Mouse (Mus musculus) natural killer cell, adult 2 months (primary cell): ENCODE data around the gene Lrg1.
"Not testable (repeated sequence)": the region's sequence is repeated elsewhere in the genome, so short reads cannot be mapped to it uniquely, and the experiment has no call there.

Source experiments
- DNase-seq, 2 experiments: peaks; one replicate each; pipeline ENCODE4 v3.0.0; 2022; ENCODE audit warnings: low spot score in 2 of 2

The Lrg1 gene

GRCm38 (mm10) chr17:56109219-56110051 is 12.4 kb downstream of the Lrg1 start, which contains the start of gene Plin4:
TSS of gene Plin4 (minus strand) at chr17:56109803.
- DNase-seq, result no peak

- no peak for DNase-seq
These were observed 13.3 kb downstream of the Lrg1 start for GRCm38 (mm10) chr17:56108334-56109044.

GRCm38 (mm10) chr17:56107736-56108135 is 14.1 kb downstream of the Lrg1 start:
- DNase-seq, result no peak

- DNase-seq, result no peak
These were observed 14.8 kb downstream of the Lrg1 start for GRCm38 (mm10) chr17:56106981-56107380.

- DNase-seq, result not testable (repeated sequence)
These were observed 15.4 kb downstream of the Lrg1 start for GRCm38 (mm10) chr17:56106436-56106835.

DNA sequence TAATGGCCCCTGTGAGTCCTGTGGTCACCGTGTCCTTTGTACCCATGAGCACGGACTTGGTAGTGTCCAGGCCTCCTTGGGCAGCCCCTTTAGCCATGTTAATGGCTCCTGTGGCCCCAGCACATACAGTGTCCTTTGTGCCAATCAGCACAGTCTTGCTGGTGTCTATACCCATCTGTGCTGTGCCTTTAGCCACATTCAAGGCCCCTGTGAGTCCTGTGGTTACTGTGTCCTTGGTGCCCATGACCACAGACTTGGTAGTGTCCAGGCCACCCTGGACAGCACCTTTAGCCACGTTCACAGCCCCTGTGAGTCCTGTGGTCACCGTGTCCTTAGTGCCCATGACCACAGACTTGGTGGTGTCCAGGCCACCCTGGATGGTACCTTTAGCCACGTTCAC is 17.0 kb downstream of the Lrg1 start:
- DNase-seq, result not testable (repeated sequence)

DNA sequence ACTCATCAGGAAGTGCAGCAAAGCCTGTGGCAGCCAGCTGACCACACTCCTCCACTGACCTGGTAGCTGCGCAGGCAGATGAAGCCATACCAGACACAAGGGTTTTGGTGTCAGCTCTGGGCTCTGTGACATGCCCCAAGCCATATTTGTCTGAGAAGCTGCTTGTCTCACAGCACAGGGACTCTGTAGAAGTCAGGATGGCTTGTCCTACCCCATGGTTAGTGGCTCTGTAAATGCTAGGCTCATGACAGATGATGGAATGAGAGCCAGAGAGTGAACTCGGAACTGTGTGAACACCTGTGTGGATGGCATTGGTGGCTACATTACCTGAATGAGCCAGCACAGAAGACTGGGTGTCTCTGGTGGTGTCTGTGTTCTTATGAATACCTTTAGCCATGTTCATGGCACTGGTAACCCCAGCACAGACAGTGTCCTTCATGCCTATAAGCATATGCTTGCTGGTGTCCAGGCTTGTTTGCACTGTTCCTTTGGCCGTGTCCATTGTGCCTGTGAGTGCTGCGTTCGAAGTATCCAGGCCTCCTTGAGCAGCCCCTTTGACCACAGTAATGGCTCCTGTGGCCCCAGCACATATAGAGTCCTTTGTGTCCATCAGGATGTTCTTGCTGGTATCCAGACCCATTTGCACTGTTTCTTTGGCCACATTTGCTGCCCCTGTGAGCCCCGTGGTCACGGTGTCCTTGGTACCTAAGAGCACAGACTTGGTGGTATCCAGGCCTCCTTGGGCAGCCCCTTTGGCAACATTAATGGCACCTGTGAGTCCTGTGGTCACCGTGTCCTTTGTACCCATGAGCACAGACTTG is 18.1 kb downstream of the Lrg1 start:
- DNase-seq, result no peak

GRCm38 (mm10) chr17:56102927-56103326 is 18.9 kb downstream of the Lrg1 start:
- no peak for DNase-seq

DNA sequence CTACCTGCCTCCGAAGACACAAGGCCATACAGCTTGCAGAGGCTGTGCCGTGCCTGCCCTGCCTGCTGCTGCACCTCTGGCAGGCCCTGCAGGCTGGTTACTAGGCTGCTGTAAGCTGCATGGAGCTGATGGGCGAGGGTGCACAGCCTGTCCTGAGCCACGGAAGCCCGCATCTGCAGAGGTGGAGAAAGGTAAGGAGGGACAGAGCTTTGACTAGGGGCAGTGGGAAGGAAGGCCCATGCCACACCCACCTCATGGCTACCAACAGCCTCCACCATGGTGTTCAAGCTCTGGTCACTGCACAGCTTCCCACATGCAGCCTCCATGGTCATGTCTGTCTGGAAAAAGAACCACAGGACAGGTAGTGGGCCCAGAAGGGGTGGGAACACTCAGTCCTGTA is 19.6 kb downstream of the Lrg1 start:
- DNase-seq, result no peak

GRCm38 (mm10) chr17:56100811-56101210 is 21.0 kb downstream of the Lrg1 start:
- no peak for DNase-seq

- no peak for DNase-seq
These were observed 22.9 kb downstream of the Lrg1 start for GRCm38 (mm10) chr17:56098711-56099572.

GRCm38 (mm10) chr17:56098180-56098579 is 23.6 kb downstream of the Lrg1 start:
- DNase-seq, result no peak

GRCm38 (mm10) chr17:56096883-56097282 is 24.9 kb downstream of the Lrg1 start:
- no peak for DNase-seq

DNA sequence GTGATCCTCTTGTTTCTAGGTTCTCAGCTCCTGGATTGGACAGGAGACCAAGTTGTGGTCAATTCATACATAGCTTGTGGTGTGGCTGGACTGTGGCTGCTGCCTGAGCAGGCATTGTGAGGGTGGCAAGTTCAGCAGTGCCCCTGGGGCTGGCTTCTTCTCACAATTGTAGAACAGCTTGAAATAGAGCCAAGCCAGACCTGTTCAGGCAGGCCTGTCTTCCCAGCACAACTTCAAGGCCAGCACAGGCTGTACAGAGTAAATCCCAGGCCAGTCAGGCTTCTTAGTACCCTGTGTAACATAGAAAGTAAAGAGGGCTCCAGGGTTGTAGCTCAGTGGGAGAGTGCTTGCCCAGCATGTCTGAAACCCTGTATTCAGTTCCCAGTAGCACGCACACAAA is 29.0 kb downstream of the Lrg1 start:
- no peak for DNase-seq

DNA sequence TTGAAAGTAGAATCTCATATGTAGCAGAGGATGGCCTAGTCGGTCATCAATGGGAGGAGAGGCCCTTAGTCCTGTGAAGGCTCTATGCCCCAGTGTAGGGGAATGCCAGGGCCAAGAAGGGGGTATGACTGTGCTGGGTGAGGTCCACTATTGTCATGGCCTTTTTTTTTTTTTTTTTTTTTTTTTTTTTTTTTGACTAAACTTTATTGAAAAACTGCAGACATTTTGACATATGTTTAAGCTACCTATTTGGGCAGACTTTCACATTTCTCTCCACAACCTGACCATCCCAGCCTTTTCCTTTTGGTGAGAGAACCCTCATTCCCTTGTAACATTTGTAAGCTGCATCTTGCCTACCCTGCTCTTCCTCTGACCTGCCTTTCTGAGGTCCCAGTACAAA is 29.5 kb downstream of the Lrg1 start:
- no peak for DNase-seq

DNA sequence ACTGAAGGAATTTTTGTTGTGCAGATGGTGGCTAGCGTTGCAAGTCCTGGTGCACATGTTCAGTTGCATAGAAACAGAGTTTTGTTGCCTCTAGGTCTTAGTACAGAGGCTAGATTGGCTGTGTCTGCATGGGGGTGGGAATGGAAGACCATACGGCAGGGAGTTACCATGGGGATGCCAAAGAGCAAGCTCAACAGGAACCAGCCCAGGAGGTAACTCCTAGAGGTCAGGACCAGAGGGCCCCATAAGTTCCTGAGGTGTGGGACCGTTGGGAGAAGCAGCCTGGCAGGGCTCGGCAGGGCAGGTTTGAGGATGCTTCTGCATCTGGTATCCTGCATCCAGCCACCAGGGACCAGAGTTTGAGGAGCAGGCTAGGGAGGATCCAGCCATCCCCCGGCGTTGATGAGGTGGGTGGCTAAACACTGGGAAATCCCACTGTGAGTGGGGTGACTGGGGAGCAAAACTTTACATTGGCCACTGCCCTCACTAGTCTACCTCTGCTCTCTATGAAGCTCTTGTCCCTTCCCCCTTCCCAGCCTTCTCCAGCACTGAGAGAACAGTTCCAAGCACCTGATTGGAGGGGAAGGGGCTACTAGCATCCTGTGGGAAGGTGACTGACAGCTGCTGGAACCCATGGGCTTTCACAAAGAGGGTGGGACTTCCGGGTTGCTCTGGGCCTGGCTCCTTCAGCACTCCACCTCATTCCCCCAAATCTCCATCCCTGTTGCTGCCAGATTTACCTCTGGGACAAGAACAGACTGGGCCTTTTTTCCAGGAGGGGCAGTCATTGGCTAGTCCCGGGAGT is 40.8 kb downstream of the Lrg1 start:
- DNase-seq, result no peak

DNA sequence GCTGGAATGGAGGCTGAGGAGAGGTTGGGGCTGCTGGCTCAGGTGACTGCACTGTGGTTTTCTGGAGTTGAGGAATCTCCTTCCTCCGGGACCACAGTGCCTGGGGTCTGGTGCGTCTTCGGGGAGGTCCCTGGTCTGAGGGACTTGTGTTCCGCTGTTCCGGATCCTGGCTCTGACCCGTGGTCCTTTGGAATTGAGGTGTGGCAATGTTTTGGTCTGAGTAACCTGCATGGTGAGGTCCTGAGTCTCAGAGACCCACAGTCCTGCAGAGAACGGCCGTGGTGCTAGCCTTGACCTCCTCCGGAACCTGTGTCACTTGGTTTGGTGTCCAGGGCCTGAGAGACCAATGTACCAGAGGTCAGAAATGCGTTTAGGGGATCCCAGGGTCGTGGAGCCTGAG is 41.9 kb downstream of the Lrg1 start:
- no peak for DNase-seq

GRCm38 (mm10) chr17:56078880-56079795 is 42.7 kb downstream of the Lrg1 start, which contains the start of gene Hdgfl2:
TSS of gene Hdgfl2 (plus strand) at chr17:56079634.
- peak; percentile 100 for DNase-seq

- not testable (repeated sequence) for DNase-seq
These were observed 43.4 kb downstream of the Lrg1 start for GRCm38 (mm10) chr17:56078361-56078760.
